Mouse (Mus musculus): ENCODE data around the gene Ccdc34.
"Not testable (repeated sequence)": the region's sequence is repeated elsewhere in the genome, so short reads cannot be mapped to it uniquely, and the experiment has no call there.

The Ccdc34 gene

GRCm38 (mm10) chr2:110131573-110131972 lies 114.0 kb downstream of the Ccdc34 start:
- H3K4me1 ChIP-seq (replicated peaks; ENCODE audit: low read depth, low read length) = no peaks in the 10 kb centered on the region

DNA sequence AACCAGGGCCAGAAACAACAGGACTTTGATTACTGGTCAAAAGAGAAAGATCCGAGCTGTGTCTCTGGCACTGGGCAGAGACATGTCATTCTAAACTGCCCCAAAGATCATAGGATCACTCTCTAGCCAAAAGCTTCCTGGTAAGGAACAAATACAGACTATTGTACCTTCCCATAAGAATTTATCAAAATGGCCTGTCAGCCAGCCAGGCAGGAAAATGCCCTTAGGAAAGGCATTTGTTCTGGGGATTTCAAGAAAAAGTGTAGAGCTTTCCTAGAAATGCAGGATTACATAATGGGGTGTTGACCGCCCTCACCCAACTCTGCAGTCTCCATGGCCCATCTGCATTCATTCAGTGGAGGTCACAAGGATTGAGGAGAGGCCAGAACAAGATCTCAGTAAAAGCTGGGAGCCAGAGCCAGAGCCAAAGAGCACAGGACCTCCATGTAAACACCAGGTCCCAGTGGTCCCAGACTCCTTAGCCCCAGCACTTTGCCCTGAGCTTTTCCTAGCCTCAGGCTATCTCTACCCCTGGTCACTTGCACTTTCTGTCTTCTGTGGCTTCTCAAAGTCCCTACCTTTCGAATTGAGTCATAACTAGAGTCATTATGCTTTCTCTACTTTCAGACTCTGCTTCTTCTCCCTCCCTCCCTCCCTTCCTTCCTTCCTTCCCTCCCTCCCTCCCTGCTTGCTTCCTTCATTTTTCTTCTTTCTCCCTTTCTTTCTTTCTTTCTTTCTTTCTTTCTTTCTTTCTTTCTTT lies 115.9 kb downstream of the Ccdc34 start:
- Histone ChIP-seq H3K36me3 (ENCODE audit: insufficient read depth, low read length) (no peaks in the 10 kb centered on the region), H3K27me3 (ENCODE audit: insufficient read depth, low read length) (no peaks in the 10 kb centered on the region), H3K9me3 (ENCODE audit: low read length) (no peaks in the 10 kb centered on the region), H3K4me3 (replicated peaks; ENCODE audit: low read length) (no peak overlapping the region), H3K4me1 (replicated peaks; ENCODE audit: low read depth, low read length) (no peaks in the 10 kb centered on the region)
- TF ChIP-seq POU5F1 (IDR thresholded peaks at IDR 0.05; ENCODE audit: borderline replicate concordance, low read length) = no peak
- no peak for TF ChIP-seq CTCF (conservative IDR thresholded peaks at IDR 0.05; ENCODE audit: low read length)
- TF ChIP-seq NANOG (IDR thresholded peaks at IDR 0.05; ENCODE audit: borderline replicate concordance, low read length) = no peak

More at GRCm38 (mm10) chr2:110131573-110131972, 114.0 kb downstream of the Ccdc34 start:
- no peaks in the 10 kb centered on the region for H3K9me3 ChIP-seq (ENCODE audit: low read length)
- no peaks in the 10 kb centered on the region for H3K27me3 ChIP-seq (ENCODE audit: insufficient read depth, low read length)
- H3K36me3 ChIP-seq (ENCODE audit: insufficient read depth, low read length) = no peaks in the 10 kb centered on the region
- no peak for TF ChIP-seq POU5F1 (IDR thresholded peaks at IDR 0.05; ENCODE audit: borderline replicate concordance, low read length)
- TF ChIP-seq CTCF (conservative IDR thresholded peaks at IDR 0.05; ENCODE audit: low read length) = no peak
- no peak for TF ChIP-seq NANOG (IDR thresholded peaks at IDR 0.05; ENCODE audit: borderline replicate concordance, low read length)
- no peak overlapping the region for H3K4me3 ChIP-seq (replicated peaks; ENCODE audit: low read length)

GRCm38 (mm10) chr2:110134765-110135594 lies 117.4 kb downstream of the Ccdc34 start:
- no peak overlapping the region for H3K4me3 ChIP-seq (replicated peaks; ENCODE audit: low read length)
- no peaks in the 10 kb centered on the region for H3K4me1 ChIP-seq (replicated peaks; ENCODE audit: low read depth, low read length)
- H3K36me3 ChIP-seq (ENCODE audit: insufficient read depth, low read length) = no peaks in the 10 kb centered on the region
- TF ChIP-seq CTCF (conservative IDR thresholded peaks at IDR 0.05; ENCODE audit: low read length) (no peak), POU5F1 (IDR thresholded peaks at IDR 0.05; ENCODE audit: borderline replicate concordance, low read length) (no peak)
- no peaks in the 10 kb centered on the region for H3K9me3 ChIP-seq (ENCODE audit: low read length)
- no peaks in the 10 kb centered on the region for H3K27me3 ChIP-seq (ENCODE audit: insufficient read depth, low read length)

DNA sequence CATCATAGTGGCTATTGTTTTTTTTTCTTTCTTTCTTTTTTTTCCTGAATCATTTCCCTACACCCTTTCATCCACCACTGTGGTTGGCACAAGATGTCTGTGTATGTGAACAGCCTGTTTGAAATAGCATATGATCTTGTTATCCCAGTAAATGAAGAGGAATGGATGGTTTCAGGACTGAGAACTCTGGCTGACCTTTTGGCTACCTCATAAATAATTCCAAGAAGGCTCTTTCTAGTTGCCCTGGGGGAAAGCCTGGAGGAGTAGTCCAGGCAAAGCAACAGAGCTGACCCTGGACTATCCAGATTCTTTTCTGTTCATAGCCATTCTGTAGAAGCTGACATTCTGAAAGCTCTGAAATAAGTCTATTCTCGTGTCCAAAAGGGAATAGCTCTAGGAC lies 119.7 kb downstream of the Ccdc34 start:
- Histone ChIP-seq H3K9me3 (ENCODE audit: low read length) (no peaks in the 10 kb centered on the region), H3K4me3 (replicated peaks; ENCODE audit: low read length) (no peak overlapping the region), H3K4me1 (replicated peaks; ENCODE audit: low read depth, low read length) (no peaks in the 10 kb centered on the region), H3K36me3 (ENCODE audit: insufficient read depth, low read length) (no peaks in the 10 kb centered on the region), H3K27me3 (ENCODE audit: insufficient read depth, low read length) (no peaks in the 10 kb centered on the region)
- no peak for TF ChIP-seq CTCF (conservative IDR thresholded peaks at IDR 0.05; ENCODE audit: low read length)
- no peak for TF ChIP-seq POU5F1 (IDR thresholded peaks at IDR 0.05; ENCODE audit: borderline replicate concordance, low read length)
- no peak for TF ChIP-seq NANOG (IDR thresholded peaks at IDR 0.05; ENCODE audit: borderline replicate concordance, low read length)

DNA sequence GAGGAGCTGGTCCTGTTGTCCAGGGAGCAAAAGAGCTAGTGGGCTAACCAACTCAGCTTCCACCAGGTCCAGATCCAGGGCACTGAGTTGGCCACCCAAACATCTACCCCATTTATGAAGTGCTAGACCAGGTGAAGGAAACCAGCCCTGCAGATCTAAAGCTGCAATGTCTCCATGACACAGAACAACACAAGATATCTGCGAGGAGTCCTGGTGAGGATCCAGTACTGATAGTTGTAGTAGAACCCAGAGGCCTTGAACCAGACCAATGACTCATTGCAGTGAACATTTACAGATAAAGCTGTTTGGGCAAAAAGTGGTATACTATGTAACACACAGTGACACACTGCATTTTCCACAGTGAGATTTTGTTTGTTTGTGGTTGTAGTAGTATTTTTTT lies 120.5 kb downstream of the Ccdc34 start:
- H3K4me1 ChIP-seq (replicated peaks; ENCODE audit: low read depth, low read length) = no peaks in the 10 kb centered on the region
- no peaks in the 10 kb centered on the region for H3K27me3 ChIP-seq (ENCODE audit: insufficient read depth, low read length)
- H3K36me3 ChIP-seq (ENCODE audit: insufficient read depth, low read length) = no peaks in the 10 kb centered on the region
- TF ChIP-seq NANOG (IDR thresholded peaks at IDR 0.05; ENCODE audit: borderline replicate concordance, low read length) (no peak), CTCF (conservative IDR thresholded peaks at IDR 0.05; ENCODE audit: low read length) (no peak), POU5F1 (IDR thresholded peaks at IDR 0.05; ENCODE audit: borderline replicate concordance, low read length) (no peak)
- no peak overlapping the region for H3K4me3 ChIP-seq (replicated peaks; ENCODE audit: low read length)
- no peaks in the 10 kb centered on the region for H3K9me3 ChIP-seq (ENCODE audit: low read length)

GRCm38 (mm10) chr2:110147980-110148379 lies 130.4 kb downstream of the Ccdc34 start:
- H3K36me3 ChIP-seq (ENCODE audit: insufficient read depth, low read length); H3K9me3 ChIP-seq (ENCODE audit: low read length); H3K27me3 ChIP-seq (ENCODE audit: insufficient read depth, low read length); H3K4me1 ChIP-seq (replicated peaks; ENCODE audit: low read depth, low read length); H3K4me3 ChIP-seq (replicated peaks; ENCODE audit: low read length): not testable (repeated sequence)

DNA sequence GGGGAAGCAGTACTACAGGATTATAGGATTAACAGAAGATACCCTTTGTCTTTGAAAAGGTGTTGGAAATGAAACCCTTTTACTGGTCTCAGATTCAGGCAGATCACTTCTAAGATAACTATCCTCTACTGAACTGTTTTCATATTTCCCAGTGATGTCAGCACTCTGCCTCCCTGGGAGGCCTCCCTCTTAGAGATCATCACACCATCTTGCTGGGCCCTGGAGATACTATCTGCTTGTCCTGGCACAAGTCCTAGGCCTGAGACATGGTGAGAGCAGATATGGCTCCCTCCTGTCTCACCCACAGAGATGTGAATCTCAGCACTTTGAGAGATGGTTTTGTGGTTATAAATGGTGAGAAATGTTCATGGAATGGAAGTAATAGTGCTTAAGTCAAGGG lies 131.6 kb downstream of the Ccdc34 start:
- Histone ChIP-seq H3K4me3 (replicated peaks; ENCODE audit: low read length) (no peak overlapping the region), H3K4me1 (replicated peaks; ENCODE audit: low read depth, low read length) (no peaks in the 10 kb centered on the region), H3K36me3 (ENCODE audit: insufficient read depth, low read length) (no peaks in the 10 kb centered on the region), H3K27me3 (ENCODE audit: insufficient read depth, low read length) (no peaks in the 10 kb centered on the region), H3K9me3 (ENCODE audit: low read length) (no peaks in the 10 kb centered on the region)
- TF ChIP-seq CTCF (conservative IDR thresholded peaks at IDR 0.05; ENCODE audit: low read length) (no peak), POU5F1 (IDR thresholded peaks at IDR 0.05; ENCODE audit: borderline replicate concordance, low read length) (no peak), NANOG (IDR thresholded peaks at IDR 0.05; ENCODE audit: borderline replicate concordance, low read length) (no peak)

- H3K9me3 ChIP-seq (ENCODE audit: low read length) = peaks cover 23% of the 10 kb centered on the region
- no peak for TF ChIP-seq POU5F1 (IDR thresholded peaks at IDR 0.05; ENCODE audit: borderline replicate concordance, low read length)
- TF ChIP-seq NANOG (IDR thresholded peaks at IDR 0.05; ENCODE audit: borderline replicate concordance, low read length) = no peak
- TF ChIP-seq CTCF (conservative IDR thresholded peaks at IDR 0.05; ENCODE audit: low read length) = no peak
- no peaks in the 10 kb centered on the region for H3K36me3 ChIP-seq (ENCODE audit: insufficient read depth, low read length)
- no peak overlapping the region for H3K4me3 ChIP-seq (replicated peaks; ENCODE audit: low read length)
- H3K4me1 ChIP-seq (replicated peaks; ENCODE audit: low read depth, low read length) = no peaks in the 10 kb centered on the region
- no peaks in the 10 kb centered on the region for H3K27me3 ChIP-seq (ENCODE audit: insufficient read depth, low read length)
Measured at GRCm38 (mm10) chr2:110156321-110156720, 138.7 kb downstream of the Ccdc34 start.

Measured in E14TG2a.4 (cell line).